Mouse (Mus musculus): ENCODE data around the gene Parg. TPM values are rescaled to one million over a fixed set of nuclear protein-coding genes. Genes with fewer than 3 reads are reported as not detected.
"Not testable (repeated sequence)": the region's sequence is repeated elsewhere in the genome, so short reads cannot be mapped to it uniquely, and the experiment has no call there.

Parg gene
- total RNA-seq (2021) = 10 to 100 TPM; 50.6 to 55.7 TPM
- long read RNA-seq, full-length matches to known transcripts = 9 of 17 reads
- long read RNA-seq, partial matches to known transcripts = 4 of 17 reads
- long read RNA-seq, other reads (novel, unspliced or antisense) = 4 of 17 reads

DNA sequence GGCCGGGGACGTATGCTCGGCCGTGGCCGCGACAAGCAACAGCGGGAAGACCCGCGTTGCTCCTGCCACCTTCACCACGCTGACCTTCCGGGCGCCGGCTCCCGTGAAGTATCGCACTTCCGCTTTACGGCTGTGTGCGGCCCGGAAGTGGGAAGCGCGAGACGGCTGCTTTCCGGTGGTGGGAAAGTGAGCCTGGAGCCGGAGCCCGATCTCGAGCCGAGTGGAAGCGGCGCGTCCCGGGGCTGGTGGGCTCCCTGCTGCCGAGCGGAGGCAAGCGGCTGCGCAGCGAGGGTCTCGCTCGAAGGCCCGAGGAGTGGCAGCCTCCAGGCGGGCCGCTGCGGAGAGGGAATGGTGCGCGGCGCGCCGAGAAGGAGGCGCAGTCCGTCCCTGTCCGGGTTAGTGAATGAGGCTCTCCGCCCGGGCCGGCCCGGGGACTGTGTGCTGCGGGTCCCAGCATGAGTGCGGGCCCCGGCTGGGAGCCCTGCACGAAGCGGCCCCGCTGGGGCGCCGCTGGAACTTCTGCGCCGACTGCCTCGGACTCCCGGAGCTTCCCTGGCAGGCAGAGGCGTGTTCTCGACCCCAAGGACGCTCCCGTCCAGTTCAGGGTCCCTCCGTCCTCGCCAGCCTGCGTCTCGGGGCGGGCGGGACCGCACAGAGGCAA, at the start of gene Parg, which contains the start of gene Timm23:
TSS of gene Parg (plus strand) at position 159 of the 661 bp plus-strand sequence.
TSS of gene Timm23 (minus strand) at position 108 of the 661 bp plus-strand sequence.
- DNase-seq (ENCODE audit: low spot score in 2 of 2) = peak; percentile 83 to 89

DNA sequence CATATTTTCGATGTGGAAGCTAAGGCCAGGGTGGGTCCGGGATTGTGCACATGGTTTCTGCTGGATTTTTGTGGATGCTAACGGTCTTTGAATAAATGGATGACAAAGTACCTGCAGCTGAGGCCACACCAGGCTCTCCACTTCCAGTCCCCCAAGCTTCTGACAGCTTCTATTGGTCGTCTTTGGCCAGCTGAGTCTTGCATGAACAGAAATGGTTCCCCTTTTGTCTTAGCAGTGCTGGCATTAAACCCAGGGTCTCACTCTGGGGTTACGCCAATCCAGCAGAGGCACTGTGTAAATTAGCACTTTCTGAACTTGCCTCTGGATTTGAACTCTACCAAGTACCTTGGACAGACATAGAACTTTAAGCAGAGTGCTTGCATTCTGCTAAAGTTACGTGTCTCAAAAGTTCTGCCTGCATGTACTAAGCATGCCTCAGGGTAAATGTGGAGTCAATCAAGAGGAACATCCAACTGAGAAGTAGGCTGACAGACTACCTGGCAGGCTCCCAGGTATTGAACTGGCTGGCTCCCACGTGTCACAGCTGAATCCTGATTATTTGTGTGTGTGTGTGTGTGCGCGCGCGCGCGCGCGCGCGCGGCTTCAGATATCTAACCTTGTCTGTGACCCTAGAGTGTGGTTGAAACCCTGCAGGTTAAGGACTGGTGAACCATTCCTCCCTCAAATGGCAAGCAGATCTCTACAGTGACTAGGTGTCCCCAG, 49.3 kb upstream of the Parg start:
- no peak for DNase-seq (ENCODE audit: low spot score in 2 of 2)

DNA sequence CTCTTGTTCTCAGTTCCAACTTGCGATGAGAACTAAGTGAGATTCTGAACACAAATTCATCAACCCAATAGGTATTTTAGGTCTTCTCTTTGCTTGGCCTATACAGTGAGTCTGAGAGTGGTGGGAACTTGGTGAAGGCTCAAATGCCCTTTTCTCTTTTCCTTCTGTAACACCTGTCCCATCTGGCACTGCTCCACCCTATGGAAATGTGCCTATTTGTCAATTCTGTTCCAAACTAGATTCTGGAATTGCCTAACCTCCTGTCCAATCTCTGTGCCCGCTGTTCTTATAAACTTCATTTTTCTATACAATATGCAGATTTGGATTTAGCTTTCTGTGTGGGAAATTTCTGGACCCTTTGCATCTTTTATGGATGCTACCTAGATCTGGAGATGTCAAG, 48.6 kb upstream of the Parg start:
- DNase-seq (ENCODE audit: low spot score in 2 of 2) = no peak

DNA sequence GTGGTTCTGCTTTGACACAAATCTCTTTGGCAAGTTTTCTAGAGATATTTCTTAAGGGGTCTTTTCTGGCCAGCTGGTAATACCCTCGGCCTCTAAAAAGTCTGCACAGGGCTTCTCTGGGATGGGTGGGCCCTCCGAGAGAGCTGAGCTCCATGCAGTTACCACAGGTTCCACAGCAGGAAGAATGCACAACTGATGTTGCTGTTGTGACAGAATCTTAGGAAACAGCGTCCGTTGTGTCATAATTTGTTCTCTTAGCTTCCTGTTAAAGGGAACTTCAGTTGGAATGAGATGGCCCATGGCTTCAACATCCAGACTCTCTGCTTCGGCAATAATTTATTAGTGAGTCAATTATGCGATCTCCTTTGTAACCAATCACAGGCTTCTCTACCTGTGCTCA, 47.0 kb upstream of the Parg start:
- DNase-seq (ENCODE audit: low spot score in 2 of 2) = no peak

DNA sequence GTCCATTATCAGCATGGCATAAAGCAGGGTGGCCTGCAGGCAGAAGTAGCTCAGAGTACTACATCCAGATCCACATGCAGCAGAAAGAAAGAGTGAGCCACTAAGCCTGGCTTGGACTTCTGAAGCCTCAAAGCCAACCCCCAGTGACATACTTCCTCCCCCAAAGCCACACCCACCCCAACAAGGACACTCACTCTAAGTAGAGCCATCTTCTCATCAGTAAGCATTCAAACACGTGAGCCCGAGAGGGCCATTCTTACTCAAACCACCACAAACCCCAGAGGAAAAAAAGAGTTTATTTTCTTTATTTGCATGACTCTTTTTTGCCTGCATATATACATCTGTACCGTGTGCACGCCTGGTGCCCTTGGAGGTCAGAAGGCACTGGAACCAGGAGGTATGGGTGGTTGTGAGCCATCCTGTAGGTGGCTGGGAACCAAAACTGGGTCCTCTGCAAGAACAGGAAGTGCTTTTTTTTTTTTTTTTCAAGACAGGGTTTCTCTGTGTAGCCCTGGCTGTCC, 42.5 kb upstream of the Parg start:
- DNase-seq (ENCODE audit: low spot score in 2 of 2) = no peak

DNA sequence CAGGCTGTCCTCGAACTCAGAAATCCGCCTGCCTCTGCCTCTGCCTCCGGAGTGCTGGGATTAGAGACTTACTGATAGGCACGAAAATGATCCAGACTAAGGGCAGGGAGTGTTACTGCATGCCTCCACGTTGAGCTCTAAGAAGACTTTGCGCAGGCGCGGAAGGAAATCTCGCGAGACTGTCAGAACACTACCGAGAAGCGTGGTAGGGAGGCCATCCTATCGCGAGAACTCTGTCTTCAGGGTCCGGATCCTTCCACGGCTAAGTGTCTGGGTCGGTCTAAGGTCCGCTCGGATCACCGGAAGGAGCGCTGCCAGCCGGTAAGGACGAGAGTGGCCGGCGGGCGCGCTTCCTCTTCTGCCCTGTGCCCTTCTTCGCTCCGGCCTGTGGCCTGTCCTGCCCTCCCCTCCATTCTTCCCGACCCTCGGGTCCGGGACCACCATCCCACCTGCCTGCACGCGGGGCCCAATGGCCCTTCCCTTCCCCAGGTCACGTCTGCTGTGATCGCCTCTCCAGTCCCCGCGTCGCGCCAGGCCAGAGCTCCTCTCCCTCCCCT, 42.0 kb upstream of the Parg start, which contains the start of gene Ncoa4:
TSS of gene Ncoa4 (plus strand) at position 176 of the 557 bp plus-strand sequence.
- peak; percentile 99 for DNase-seq (ENCODE audit: low spot score in 2 of 2)

DNA sequence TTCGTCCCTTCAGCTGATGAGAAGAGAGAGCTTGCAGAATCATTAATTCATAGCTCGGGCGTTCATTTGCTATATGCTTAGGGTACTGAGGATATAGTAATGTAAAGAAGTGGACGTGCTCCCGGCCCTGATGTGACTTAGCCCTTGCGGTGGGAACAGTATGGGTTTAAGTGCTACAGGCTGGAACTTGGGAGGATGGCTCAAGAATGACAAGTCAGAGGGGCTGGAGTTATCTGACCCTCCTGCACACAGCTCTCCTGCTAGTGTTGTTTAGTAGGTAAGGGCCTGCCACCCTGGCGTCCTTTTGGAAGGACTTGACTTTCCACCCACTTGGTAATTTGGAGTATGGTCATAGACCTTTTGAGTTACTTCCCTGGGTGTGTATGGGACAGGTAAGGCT, 41.2 kb upstream of the Parg start:
- DNase-seq (ENCODE audit: low spot score in 2 of 2) = no peak

DNA sequence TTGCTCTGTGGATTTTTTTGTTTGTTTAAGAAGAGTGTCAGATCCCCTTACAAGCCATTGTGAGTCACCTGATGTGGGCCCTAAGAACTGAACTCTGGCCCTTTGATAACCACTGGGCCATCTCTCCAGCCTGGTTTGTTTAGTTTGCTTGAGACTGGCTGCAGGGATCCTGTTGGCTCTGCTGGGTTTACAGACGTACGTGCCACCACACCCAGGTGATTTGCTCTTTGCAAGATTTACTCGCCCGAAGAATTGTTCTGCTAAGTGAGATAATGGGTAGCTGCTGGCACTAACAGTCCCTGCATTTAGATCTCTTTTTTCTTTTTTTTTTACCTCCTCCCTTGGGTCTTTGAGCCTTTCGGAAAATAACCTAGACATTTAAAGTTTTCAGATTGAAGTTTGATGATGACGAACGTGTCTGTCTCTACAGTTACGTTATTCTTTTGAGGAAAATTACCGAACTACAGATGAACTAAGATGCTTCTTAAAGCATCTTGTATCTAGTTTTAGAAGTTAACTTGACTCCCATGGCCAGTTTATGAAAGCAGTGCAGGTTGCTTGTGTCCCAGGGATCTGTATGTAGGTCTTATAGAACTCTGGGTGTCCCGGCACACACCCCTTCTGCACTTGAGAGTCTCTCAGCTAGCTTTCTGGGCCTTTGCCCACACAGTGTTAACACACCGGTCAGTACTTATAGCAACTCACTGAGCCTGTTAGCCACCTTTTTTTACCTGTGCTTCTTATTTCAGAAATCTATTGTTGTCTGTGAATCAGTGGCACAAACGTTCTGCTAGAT, 40.5 kb upstream of the Parg start:
- no peak for DNase-seq (ENCODE audit: low spot score in 2 of 2)

DNA sequence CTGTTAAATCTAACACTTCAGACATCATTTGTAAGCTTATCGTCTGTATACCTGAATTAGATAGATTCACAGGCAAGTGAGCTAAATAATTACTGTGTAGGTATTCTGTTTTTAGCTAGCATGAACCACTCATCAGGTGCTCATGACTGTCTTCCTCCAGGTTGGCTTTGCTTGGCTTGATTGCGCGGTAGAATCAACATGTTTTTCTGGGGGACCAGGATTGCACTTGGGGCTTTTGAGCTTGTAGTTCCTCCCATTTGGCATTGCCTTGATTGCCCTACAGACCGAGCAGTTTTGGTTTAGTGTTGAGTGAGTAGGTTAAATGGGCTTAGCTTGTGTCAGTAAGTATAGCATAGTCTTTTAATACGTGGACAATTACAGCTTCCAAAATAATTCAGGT, 39.5 kb upstream of the Parg start:
- no peak for DNase-seq (ENCODE audit: low spot score in 2 of 2)

DNA sequence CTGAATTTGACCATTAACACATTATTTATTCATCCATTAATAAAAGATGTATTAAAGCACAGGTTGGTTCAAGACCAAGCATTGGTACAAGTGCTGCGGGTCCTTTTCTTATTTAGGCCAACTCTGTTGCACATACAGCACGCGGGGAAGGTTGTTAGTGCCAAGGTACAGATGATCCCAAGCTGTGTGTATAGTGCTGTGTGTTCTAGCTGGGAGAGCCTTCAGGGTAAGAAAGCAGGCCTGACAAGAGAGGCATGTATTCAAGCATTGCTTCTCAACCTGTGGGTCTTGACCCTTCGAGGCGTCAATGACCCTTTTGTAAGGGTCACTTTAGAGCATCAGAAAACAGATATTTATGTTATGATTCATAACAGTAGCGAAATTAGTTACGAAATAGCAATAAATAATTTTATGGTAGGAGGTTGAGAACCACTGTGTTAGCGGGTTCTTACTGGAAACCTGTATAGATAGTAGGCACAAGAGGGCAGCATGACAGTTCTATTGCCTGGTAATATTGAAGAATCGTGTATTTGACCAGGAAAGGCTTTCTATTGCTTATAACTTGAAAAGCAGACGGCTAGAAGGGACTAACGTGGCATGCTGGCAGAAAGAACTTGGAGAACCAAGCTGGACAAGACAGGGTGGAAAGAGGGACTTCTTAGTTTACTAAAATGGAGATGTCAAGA, 38.4 kb upstream of the Parg start:
- no peak for DNase-seq (ENCODE audit: low spot score in 2 of 2)

DNA sequence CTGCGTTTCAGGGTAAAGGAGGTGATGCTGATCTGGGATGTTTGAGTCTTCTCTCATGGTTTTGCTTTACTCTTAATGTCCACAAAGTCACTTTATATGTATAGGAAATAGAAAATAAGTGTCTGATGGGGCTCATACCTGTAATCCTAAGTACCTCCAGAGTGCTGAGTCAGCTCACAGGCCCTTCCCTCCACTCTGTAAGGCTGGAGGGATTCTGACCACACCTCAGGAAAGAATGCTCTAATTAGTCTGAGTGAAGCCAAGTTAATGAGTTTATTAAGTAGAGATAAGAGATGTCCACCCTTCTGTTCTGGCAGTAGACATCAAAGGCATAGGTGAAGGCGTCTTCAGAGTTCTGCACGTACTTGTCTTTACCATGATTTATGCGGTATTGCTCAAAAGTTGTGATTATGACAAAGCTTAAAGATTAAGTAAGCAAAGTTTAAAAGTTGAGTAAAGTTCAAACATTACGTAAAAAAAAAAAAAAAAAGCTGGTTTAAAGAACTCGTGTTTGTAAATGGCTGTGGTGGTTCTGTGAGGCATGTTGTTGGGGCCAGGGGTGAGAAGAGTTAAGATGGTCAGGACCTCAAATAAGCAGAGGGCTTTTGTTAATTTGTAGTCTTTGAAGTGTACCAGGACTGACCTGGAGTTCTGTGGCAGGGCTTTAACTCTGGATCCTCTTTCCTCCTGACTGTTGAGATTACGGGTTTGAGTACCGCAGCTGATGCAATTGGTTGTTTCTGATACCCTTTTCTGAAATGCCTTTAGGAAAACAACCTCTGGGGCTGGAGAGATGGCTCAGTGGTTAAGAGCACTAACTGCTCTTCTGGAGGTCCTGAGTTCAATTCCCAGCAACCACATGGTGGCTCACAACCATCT, 37.3 kb upstream of the Parg start:
- DNase-seq (ENCODE audit: low spot score in 2 of 2) = no peak

DNA sequence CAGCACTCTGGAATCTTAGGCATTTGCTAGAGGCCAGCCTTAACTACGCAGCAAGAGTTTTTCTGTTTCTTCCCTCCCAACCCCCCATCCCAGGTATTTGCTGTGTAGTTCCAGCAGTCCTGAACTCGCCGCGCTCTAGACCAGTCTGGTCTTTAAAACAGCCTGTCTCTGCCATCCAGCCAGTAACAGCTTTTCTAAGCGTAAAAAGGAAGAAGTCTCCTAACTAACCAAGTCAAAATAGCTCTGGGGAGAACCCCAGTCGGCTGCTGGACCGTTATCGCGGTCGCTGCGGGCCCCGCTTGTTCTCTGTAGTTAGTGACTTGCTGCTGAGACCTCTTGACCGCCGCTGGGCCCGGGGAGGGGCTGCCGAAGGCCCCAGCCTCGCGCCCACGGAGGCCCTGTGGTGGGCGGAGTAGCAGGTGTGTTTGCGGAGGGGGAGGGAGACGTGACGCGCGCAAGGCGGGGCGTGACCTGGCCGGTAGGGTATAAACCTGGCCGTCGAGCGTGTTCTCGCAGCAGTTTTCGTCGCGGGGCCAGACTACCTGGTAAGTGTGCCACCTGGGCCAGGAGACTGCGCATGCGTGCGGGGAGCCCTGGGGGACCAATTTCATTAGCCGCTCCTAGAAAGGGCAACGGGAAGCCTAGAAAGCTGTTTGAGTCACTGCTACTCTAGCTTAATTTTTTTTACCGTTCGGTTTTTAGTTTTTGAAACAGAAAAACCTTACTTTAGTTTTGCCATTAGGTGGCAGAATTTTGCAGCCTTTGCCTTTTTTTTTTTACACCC, 36.3 kb upstream of the Parg start:
- peak; percentile 40 to 54 for DNase-seq (ENCODE audit: low spot score in 2 of 2)

DNA sequence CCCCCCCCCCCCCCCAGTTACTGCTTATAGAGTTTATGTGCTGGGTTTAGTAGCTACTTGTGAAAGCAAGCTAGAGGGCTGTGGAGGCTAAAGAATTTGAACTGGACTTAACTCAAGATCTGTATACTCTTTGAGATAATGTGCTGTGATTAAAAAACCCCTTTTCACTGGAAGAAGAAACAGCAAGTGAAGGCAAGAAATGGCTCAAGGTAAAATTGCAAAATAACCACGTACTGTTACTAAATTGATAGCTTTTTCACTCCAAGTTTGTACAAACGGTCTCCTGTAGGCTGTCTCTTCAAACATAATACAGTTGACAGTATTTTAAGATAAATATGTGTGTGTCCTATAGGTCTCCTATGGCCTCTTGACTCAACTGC, 35.7 kb upstream of the Parg start:
- DNase-seq (ENCODE audit: low spot score in 2 of 2) = no peak

DNA sequence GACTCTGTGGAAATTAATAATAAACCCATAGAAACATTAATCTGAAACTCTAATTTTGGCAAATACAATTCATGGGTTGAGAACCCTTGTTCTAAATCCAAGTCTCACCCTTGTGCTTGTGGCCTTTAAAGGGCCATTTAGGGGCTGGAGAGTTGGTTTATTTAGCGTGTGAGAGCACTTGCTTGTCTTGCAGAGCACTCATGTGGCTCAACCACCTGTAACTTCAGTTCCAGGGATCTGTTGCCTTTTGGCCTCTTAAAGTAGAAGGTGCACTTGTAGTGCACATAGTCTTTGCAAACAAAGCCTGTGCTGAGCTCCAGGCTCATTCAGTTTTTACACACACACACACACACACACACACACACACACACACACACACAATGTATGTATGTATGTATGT, 34.9 kb upstream of the Parg start:
- no peak for DNase-seq (ENCODE audit: low spot score in 2 of 2)

DNA sequence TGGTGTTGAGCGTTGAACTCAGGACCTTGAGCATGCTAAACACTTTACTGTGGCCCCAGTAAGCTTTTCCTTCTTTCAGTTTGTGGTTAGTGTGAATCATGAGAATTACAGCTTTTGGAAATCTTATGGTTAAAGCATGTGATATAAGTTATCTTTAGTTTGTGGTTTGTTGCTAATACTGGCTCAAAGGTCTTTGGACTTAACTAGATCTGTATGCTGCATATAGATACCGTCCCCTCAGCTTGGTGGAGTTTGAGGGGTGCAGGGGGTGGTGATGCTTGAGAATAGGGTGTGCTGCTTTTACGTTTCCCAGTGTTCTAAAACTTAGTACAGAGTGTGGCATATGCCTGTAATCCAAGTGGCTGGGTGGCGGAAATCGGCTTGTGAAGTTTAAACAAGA, 34.4 kb upstream of the Parg start:
- no peak for DNase-seq (ENCODE audit: low spot score in 2 of 2)

DNA sequence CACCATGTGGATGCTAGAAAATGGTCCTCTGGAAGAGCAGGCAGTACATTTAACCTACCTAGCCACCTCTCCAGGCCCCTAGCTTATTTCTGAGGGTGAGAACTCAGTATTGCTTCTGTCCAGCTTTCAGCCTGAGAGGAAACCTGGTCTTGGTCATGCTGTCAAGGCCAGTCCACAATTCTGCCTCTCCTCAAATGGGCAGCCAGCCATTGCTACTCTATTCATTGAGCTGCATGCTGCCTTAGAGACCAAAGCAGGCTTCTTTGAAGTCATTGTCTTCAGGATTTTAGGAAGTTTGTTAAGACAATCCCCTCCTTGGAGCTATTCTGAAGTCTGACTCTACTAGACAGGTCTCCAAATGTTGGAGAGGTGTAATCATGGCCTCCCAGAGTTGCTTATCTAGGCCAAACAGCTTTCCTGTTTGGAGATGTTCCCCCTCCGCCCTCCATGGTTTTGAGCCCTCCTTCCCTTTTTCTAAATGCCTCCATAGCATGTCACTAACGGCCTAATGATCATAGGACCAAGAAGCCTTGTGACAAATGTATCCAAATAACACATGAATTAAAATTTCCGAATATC, 33.0 kb upstream of the Parg start:
- no peak for DNase-seq (ENCODE audit: low spot score in 2 of 2)

DNA sequence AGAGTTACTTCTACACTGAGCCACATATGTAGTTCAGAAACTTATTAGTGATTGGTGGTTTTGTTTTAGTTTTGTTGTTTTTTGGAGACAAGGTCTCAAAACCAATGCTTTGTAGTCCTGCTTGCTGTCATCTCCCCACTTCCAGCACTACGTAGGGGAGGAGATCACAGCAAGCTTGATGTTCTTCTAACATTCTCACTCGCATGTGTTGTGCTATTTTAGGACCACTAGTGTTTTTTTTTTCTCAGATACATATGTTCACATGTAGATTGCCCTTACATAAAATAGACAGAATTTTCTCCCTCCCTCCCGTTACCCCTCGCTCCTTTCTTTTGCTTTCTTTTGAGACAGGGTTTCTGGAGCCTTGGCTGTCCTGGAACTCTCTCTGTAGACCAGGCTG, 31.6 kb upstream of the Parg start:
- no peak for DNase-seq (ENCODE audit: low spot score in 2 of 2)

DNA sequence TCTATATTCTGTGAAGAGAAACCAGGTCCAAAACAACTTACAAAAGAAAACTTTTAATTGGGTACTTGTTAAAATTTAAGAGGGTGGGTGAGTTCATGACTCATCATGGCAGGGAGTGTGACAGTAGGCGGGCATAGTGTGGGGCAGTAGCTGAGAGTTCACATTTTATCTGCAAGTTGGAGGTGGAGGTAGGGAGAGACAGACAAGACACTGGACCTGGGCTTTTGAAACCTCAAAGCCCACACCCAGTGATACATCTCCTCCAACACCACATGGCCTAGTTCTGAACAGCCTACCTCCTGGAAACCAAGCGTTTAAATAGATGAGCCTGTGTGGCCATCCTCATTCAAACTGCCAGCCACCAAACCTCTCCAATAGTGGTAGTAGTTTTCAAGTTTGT, 26.4 kb upstream of the Parg start:
- no peak for DNase-seq (ENCODE audit: low spot score in 2 of 2)

DNA sequence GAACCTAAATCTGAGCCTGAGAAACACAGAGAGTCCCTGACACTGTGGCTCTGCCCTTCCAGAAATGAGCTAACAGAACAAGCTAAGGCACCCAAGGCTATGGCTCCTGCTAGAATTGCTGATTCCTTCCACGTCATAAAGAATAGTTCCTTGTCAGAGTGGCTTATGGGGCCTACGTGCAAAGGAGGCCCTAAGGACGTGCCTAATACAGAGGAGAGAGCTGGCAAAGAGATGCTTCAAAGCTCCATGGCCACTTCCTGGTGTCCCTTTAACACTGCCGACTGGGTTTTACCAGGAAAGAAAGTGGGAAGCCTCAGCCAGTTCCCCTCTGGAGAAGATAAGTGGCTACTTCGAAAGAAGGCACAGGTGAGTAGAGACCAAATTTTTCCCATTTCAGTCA, 25.2 kb upstream of the Parg start:
- not testable (repeated sequence) for DNase-seq (ENCODE audit: low spot score in 2 of 2)

Measured in layer of hippocampus, postnatal 10 days (tissue).